Mouse (Mus musculus) adrenal gland, postnatal 25 days (tissue): Measurements from ENCODE around the gene Pla2g1b. TPM values are rescaled to one million over a fixed set of nuclear protein-coding genes. Genes with fewer than 3 reads are reported as not detected.

Experiments used
- total RNA-seq: library from RNA; stranded (reverse); gene quantifications from 2 replicates; pipeline ENCODE4 v1.2.3, GENCODE M21; 2021

Pla2g1b gene
- total RNA-seq, 1 experiment from 2014 or later, result not detected

Other genes starting within 250 kb of the Pla2g1b start
- gene Pop5, start 230.4 kb upstream of the Pla2g1b start, total RNA-seq, result 77.2 and 94.0 TPM in 2 replicates
- 269 and 281 TPM in 2 replicates for gene Rnf10, start 193.4 kb upstream of the Pla2g1b start, total RNA-seq
- gene Coq5, start 186.6 kb upstream of the Pla2g1b start, total RNA-seq, result 51.0 and 53.0 TPM in 2 replicates
- 243 and 326 TPM in 2 replicates for gene Dynll1, start 165.3 kb upstream of the Pla2g1b start, total RNA-seq
- 74.5 and 77.0 TPM in 2 replicates for gene Srsf9, start 139.1 kb upstream of the Pla2g1b start, total RNA-seq
- 21.6 and 22.9 TPM in 2 replicates for gene Gatc, start 125.1 kb upstream of the Pla2g1b start, total RNA-seq
- 37.6 and 47.5 TPM in 2 replicates for gene Triap1, start 125.0 kb upstream of the Pla2g1b start, total RNA-seq
- gene Cox6a1, start 117.3 kb upstream of the Pla2g1b start, total RNA-seq, result 1,153 and 1,399 TPM in 2 replicates
- 15.3 and 20.8 TPM in 2 replicates for gene Msi1, start 36.7 kb upstream of the Pla2g1b start, total RNA-seq
- 25.2 and 38.3 TPM in 2 replicates for gene Sirt4, start 18.5 kb downstream of the Pla2g1b start, total RNA-seq
- 38.4 and 45.8 TPM in 2 replicates for gene Pxn, start 40.4 kb downstream of the Pla2g1b start, total RNA-seq
- gene Rplp0, start 93.2 kb downstream of the Pla2g1b start, total RNA-seq, result 743 and 806 TPM in 2 replicates
- gene Gcn1l1, start 99.0 kb downstream of the Pla2g1b start, total RNA-seq, result 71.9 and 76.6 TPM in 2 replicates
- 65.7 and 67.8 TPM in 2 replicates for gene Rab35, start 165.6 kb downstream of the Pla2g1b start, total RNA-seq